Mouse (Mus musculus) stomach, postnatal 0 days (tissue): ENCODE results near the gene Jmjd7.

Source experiments
- CTCF ChIP-seq: IDR thresholded peaks from 2 replicates; pipeline ENCODE4 v1.5.1; 2016; ENCODE audit warnings: antibody characterized with exemption, low read depth, mild to moderate bottlenecking, moderate library complexity
- EP300 ChIP-seq: optimal IDR thresholded peaks from 2 replicates; pipeline ENCODE3; 2016; ENCODE audit warnings: antibody characterized with exemption

GRCm38 (mm10) chr2:120069466-120069990, 42.2 kb downstream of the Jmjd7 start:
- TF ChIP-seq CTCF (no peak), EP300 (no peak)
